Mouse (Mus musculus): ENCODE results near the gene Agk.

- no peak for TF ChIP-seq CTCF (conservative IDR thresholded peaks at IDR 0.05; ENCODE audit: insufficient read depth, insufficient read length, low read depth, low read length)
- no peak for TF ChIP-seq POLR2A (IDR thresholded peaks at IDR 0.05; ENCODE audit: low read depth, low read length)
Observed at GRCm38 (mm10) chr6:40427441-40427840, 102.5 kb downstream of the Agk start.

Data from kidney, adult 2 months (tissue).